Mouse (Mus musculus): Measurements from ENCODE around the gene Fry. TPM values are rescaled to one million over a fixed set of nuclear protein-coding genes. Genes with fewer than 3 reads are reported as not detected.

Fry gene
- polyA plus RNA-seq, 1 experiment from 2014 or later: 11.1 TPM

DNA sequence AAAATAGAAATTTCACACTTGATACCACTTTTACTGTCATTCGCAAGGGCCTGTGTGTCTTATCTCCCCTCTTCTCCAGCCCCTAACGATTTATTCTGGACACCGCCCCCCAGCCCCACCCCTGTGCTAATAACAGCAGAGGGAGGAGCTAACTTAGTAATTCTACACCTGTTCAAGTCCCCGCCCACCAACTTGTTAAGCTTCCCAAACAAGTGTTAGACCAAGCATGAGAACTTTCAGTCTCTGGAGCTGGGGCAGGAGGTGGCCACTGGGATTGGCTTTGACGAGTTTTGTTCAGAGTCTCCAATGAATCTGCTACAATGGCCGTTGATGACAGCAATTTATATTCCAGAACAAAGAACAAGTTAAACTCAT lies 77.8 kb downstream of the Fry start:
- peaks cover 22% of the 10 kb centered on the region for H3K4me1 ChIP-seq
- ATAC-seq (ENCODE audit: insufficient number of reproducible peaks, insufficient read depth, low FRiP score, low TSS enrichment, low read depth): no peak
- H3K36me3 ChIP-seq: no peaks in the 10 kb centered on the region
- H3K4me3 ChIP-seq: peak overlapping the region; percentile 42
- H3K27ac ChIP-seq: peak overlapping the region; percentile 44
- 2% methylated on average over 6 of the region's 6 CpGs for WGBS
- 0 out of 2 replicates have a peak overlapping the region, but pooled peaks have one; percentile 49 for H3K9ac ChIP-seq
- H3K4me2 ChIP-seq: peak overlapping the region; percentile 71
- H3K27me3 ChIP-seq: peaks cover 5% of the 10 kb centered on the region; the same call in 1 of the 2 replicates
- H3K9me3 ChIP-seq: no peaks in the 10 kb centered on the region

DNA sequence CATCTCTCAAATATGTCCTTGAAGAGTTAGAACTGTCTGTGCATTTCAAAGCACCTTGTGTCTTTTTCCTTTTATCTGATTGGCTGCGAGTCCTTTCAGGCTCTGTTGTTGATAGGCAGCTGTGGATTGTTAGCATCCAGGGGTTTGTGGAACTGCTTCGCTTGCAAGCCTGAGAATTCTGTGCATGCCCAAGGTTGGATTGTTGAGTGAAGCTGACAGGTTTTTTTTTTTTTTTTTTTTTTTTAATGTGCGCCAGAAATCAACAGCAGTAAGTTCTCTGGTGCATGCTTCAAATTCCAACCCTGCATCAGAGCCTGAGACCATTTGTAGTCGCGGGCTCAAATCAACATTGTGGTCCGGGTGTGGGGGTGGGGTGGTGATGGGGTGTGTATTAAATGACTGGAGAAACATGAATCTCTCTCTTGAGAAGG lies 78.5 kb downstream of the Fry start:
- no peak overlapping the region for H3K27ac ChIP-seq

DNA sequence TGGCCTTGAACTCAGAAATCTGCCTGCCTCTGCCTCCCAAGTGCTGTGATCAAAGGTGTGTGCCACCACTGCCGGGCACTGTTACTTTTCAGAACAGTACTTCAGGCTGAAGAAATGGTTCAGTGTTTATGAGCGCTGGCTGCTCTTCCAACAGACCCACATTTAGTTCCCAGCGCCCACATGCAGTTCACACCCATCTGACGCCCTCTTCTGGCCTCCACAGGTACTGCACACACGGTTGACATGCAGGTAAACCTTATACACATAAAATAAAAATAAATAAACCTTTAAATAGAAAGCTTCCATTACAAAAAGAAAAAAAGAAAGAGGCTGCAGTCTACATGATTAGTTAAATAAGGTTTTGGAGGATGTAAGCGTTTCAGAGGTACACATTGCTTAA lies 88.3 kb downstream of the Fry start:
- H3K27me3 ChIP-seq: peaks cover 7% of the 10 kb centered on the region
- H3K36me3 ChIP-seq: no peaks in the 10 kb centered on the region
- no peak overlapping the region for H3K9ac ChIP-seq
- WGBS: 90% methylated on average over 6 of the region's 6 CpGs
- ATAC-seq (ENCODE audit: insufficient number of reproducible peaks, insufficient read depth, low FRiP score, low TSS enrichment, low read depth): no peak
- peaks cover 11% of the 10 kb centered on the region for H3K4me1 ChIP-seq
- no peaks in the 10 kb centered on the region for H3K9me3 ChIP-seq
- H3K4me3 ChIP-seq: no peak overlapping the region
- H3K27ac ChIP-seq: no peak overlapping the region
- no peak overlapping the region for H3K4me2 ChIP-seq

More for the DNA sequence above, 78.5 kb downstream of the Fry start:
- Histone ChIP-seq H3K4me3 (peak overlapping the region; percentile 42), H3K4me2 (peak overlapping the region; percentile 71), H3K4me1 (peaks cover 22% of the 10 kb centered on the region), H3K9ac (no peak overlapping the region), H3K36me3 (no peaks in the 10 kb centered on the region), H3K9me3 (no peaks in the 10 kb centered on the region), H3K27me3 (peaks cover 5% of the 10 kb centered on the region; the same call in 1 of the 2 replicates)
- 9% methylated on average over 6 of the region's 6 CpGs for WGBS
- no peak for ATAC-seq (ENCODE audit: insufficient number of reproducible peaks, insufficient read depth, low FRiP score, low TSS enrichment, low read depth)

DNA sequence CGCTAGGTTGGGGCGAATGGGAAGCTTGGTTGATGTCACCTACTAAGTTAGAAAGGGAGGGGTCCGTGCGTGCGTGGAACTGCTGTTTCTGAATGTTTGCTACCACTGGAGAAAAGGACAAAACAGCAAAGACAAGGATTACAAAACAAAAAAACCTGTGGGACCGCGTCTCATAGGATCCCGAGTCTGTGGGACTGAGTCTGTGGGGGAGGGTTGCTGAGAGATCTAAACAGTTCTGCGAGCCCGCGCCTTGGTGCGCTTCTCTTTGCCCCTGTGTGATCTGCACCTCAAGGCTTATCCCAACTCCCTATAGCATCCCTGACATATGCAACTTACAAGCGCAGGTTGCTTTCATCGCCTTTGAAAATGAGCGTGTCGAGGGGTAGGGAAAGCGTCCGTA lies 89.2 kb downstream of the Fry start:
- peak overlapping the region; percentile 46 for H3K4me2 ChIP-seq
- H3K27ac ChIP-seq: peak overlapping the region; percentile 23
- H3K4me3 ChIP-seq: 0 out of 2 replicates have a peak overlapping the region, but pooled peaks have one; percentile 11
- peaks cover 11% of the 10 kb centered on the region for H3K4me1 ChIP-seq
- H3K36me3 ChIP-seq: no peaks in the 10 kb centered on the region
- no peak overlapping the region for H3K9ac ChIP-seq
- no peak for ATAC-seq (ENCODE audit: insufficient number of reproducible peaks, insufficient read depth, low FRiP score, low TSS enrichment, low read depth)
- whole genome bisulfite sequencing: 32% methylated on average over 18 of the region's 18 CpGs
- no peaks in the 10 kb centered on the region for H3K9me3 ChIP-seq
- peaks cover 7% of the 10 kb centered on the region for H3K27me3 ChIP-seq

DNA sequence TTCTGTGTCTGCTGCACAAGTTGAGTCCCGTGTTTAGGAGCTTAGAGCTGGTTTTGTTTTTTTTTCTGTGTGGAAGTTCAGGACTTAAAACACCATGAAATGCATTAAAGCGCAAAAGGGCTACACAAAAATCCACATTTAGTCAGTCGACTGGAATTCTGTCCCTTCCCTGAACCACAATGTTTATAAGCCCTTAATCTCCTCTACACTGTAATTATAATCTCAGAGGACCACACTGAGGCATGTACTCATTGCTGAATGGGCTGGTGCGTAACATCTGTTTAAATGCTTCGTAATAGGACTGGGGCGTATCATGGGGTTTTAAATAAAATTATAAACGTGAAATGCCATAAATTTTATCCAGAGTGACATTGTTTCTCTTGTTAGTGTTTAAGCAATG lies 89.6 kb downstream of the Fry start:
- Histone ChIP-seq H3K4me3 (0 out of 2 replicates have a peak overlapping the region, but pooled peaks have one; percentile 11), H3K4me2 (peak overlapping the region; percentile 46), H3K27ac (peak overlapping the region; percentile 23), H3K27me3 (peaks cover 7% of the 10 kb centered on the region), H3K9me3 (no peaks in the 10 kb centered on the region), H3K9ac (no peak overlapping the region), H3K36me3 (no peaks in the 10 kb centered on the region), H3K4me1 (peaks cover 11% of the 10 kb centered on the region)
- 0 out of 2 replicates have a peak, but pooled peaks have one; percentile 74 for ATAC-seq (ENCODE audit: insufficient number of reproducible peaks, insufficient read depth, low FRiP score, low TSS enrichment, low read depth)
- WGBS: 20% methylated on average over 7 of the region's 7 CpGs

GRCm38 (mm10) chr5:150214081-150214480 lies 95.6 kb downstream of the Fry start:
- H3K9ac ChIP-seq: no peak overlapping the region
- H3K9me3 ChIP-seq: 0 out of 2 replicates have a peak, but pooled peaks cover 3% of the 10 kb centered on the region
- no peaks in the 10 kb centered on the region for H3K4me1 ChIP-seq
- no peak for ATAC-seq (ENCODE audit: insufficient number of reproducible peaks, insufficient read depth, low FRiP score, low TSS enrichment, low read depth)
- H3K27ac ChIP-seq: no peak overlapping the region
- peaks cover 4% of the 10 kb centered on the region for H3K27me3 ChIP-seq
- H3K4me2 ChIP-seq: no peak overlapping the region
- WGBS: 80% methylated on average over 6 of the region's 6 CpGs
- H3K36me3 ChIP-seq: no peaks in the 10 kb centered on the region
- no peak overlapping the region for H3K4me3 ChIP-seq

DNA sequence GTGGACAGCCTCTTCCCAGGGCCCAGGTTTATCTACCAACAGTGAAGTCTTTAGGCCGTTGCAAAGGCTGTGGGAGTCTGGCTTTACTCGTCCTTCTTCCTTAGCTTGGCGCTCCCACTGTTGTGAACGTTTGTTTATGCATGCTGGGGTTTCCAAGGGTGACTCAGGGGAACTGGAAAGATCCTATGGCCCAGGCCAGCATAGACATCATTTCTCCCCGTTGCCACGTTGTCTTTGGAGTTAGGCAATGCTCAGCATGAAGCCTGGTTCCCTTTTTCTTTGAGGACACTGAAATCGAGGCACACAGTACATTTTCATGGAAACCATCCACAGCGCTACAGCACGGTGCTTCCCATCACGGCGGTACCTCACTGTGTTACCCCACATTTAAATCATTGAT lies 97.6 kb downstream of the Fry start:
- H3K9ac ChIP-seq: no peak overlapping the region
- 0 out of 2 replicates have a peak, but pooled peaks cover 3% of the 10 kb centered on the region for H3K9me3 ChIP-seq
- no peaks in the 10 kb centered on the region for H3K36me3 ChIP-seq
- no peak overlapping the region for H3K4me3 ChIP-seq
- no peak overlapping the region for H3K27ac ChIP-seq
- ATAC-seq (ENCODE audit: insufficient number of reproducible peaks, insufficient read depth, low FRiP score, low TSS enrichment, low read depth): no peak
- H3K27me3 ChIP-seq: no peaks in the 10 kb centered on the region
- 75% methylated on average over 11 of the region's 11 CpGs for WGBS
- H3K4me2 ChIP-seq: no peak overlapping the region
- no peaks in the 10 kb centered on the region for H3K4me1 ChIP-seq

GRCm38 (mm10) chr5:150219457-150219856 lies 101.0 kb downstream of the Fry start:
- Histone ChIP-seq H3K9ac (no peak overlapping the region), H3K4me3 (no peak overlapping the region), H3K4me1 (no peaks in the 10 kb centered on the region), H3K27me3 (no peaks in the 10 kb centered on the region), H3K4me2 (no peak overlapping the region), H3K27ac (no peak overlapping the region), H3K9me3 (0 out of 2 replicates have a peak, but pooled peaks cover 3% of the 10 kb centered on the region), H3K36me3 (no peaks in the 10 kb centered on the region)
- WGBS: 84% methylated on average over 8 of the region's 8 CpGs
- ATAC-seq (ENCODE audit: insufficient number of reproducible peaks, insufficient read depth, low FRiP score, low TSS enrichment, low read depth): no peak

- Histone ChIP-seq H3K27me3 (no peaks in the 10 kb centered on the region), H3K4me3 (no peak overlapping the region), H3K9me3 (0 out of 2 replicates have a peak, but pooled peaks cover 3% of the 10 kb centered on the region), H3K9ac (no peak overlapping the region), H3K36me3 (no peaks in the 10 kb centered on the region), H3K4me2 (no peak overlapping the region), H3K27ac (no peak overlapping the region), H3K4me1 (no peaks in the 10 kb centered on the region)
- no peak for ATAC-seq (ENCODE audit: insufficient number of reproducible peaks, insufficient read depth, low FRiP score, low TSS enrichment, low read depth)
- WGBS: 37% methylated on average over 7 of the region's 7 CpGs
Measured at GRCm38 (mm10) chr5:150220333-150220732, 101.9 kb downstream of the Fry start.

GRCm38 (mm10) chr5:150221806-150222205 lies 103.4 kb downstream of the Fry start:
- Histone ChIP-seq H3K4me1 (no peaks in the 10 kb centered on the region), H3K4me3 (no peak overlapping the region), H3K36me3 (no peaks in the 10 kb centered on the region), H3K4me2 (no peak overlapping the region), H3K9ac (no peak overlapping the region), H3K27ac (no peak overlapping the region), H3K9me3 (0 out of 2 replicates have a peak, but pooled peaks cover 3% of the 10 kb centered on the region), H3K27me3 (no peaks in the 10 kb centered on the region)
- ATAC-seq (ENCODE audit: insufficient number of reproducible peaks, insufficient read depth, low FRiP score, low TSS enrichment, low read depth): no peak
- 88% methylated on average over 6 of the region's 6 CpGs for WGBS

DNA sequence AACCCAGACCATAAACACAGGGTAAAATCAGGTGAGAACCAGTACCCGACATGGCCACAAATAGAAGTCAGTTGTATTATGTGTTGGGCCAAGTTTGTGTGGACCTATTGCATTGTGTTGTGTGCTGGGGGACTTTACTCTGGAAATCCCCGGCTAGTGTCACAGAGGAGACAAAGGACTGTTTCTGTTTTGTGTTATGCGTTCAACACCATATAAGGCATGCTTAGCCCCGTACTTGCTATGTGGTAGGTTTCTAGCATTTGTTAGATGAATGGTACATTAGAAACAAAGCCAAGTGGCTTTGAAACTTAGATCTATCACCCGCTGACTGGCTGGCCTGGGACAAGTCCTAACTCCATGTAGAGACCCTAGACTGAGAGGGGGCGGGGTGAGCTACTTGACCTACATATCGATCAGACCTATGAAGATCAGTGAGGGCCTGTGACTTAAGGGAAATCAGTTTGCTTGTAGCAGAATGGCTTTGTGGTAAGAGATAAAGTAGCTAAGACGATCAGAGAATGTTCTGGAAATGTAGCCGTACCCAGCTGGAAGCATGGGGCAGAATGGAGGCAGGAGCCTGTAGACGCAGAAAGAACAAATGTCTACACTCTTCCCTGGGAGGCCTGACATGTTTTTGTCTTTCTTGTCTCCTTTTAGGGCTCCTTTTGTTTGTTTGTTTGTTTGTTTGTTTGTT lies 105.2 kb downstream of the Fry start:
- Histone ChIP-seq H3K4me1 (no peaks in the 10 kb centered on the region), H3K27ac (no peak overlapping the region), H3K9me3 (no peaks in the 10 kb centered on the region), H3K9ac (no peak overlapping the region), H3K4me2 (no peak overlapping the region), H3K27me3 (no peaks in the 10 kb centered on the region), H3K36me3 (no peaks in the 10 kb centered on the region), H3K4me3 (no peak overlapping the region)
- WGBS: 80% methylated on average over 10 of the region's 10 CpGs
- no peak for ATAC-seq (ENCODE audit: insufficient number of reproducible peaks, insufficient read depth, low FRiP score, low TSS enrichment, low read depth)

DNA sequence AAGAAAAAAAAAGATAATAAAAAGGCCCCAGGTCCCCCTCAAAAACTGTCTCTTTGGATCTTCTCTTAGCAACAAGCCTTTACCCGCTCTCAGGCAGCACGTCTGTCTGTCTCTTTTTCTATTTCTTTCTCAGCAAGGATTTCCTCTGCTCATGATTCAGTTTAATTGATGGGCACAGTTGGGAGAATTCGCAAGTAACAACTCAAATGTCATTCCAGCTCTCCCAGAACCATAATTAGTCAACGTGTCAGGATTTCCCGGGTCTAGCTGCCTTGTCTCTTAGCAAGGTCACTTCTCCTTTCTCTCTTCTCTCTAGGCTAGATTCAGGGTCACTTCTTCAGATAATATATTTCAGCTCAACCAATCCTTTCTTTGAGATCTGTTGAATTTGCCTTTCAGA lies 110.6 kb downstream of the Fry start:
- no peak overlapping the region for H3K27ac ChIP-seq
- no peaks in the 10 kb centered on the region for H3K27me3 ChIP-seq
- 73% methylated on average over 5 of the region's 5 CpGs for WGBS
- H3K4me1 ChIP-seq: peaks cover 2% of the 10 kb centered on the region; the same call in 1 of the 2 replicates
- ATAC-seq (ENCODE audit: insufficient number of reproducible peaks, insufficient read depth, low FRiP score, low TSS enrichment, low read depth): no peak
- no peak overlapping the region for H3K9ac ChIP-seq
- H3K4me2 ChIP-seq: no peak overlapping the region
- 0 out of 2 replicates have a peak, but pooled peaks cover 3% of the 10 kb centered on the region for H3K9me3 ChIP-seq
- no peaks in the 10 kb centered on the region for H3K36me3 ChIP-seq
- H3K4me3 ChIP-seq: no peak overlapping the region

All from embryonic facial prominence, embryonic 13.5 days (tissue).